Mouse (Mus musculus): ENCODE results near the gene Mfap1b. TPM values are rescaled to one million over a fixed set of nuclear protein-coding genes. Genes with fewer than 3 reads are reported as not detected.
A peak's percentile ranks its signal among the peaks of the same experiment; 100 is the strongest.

Gene Mfap1b
- total and polyA plus RNA-seq, 3 experiments, result 19.1 to 20.3 TPM; not detected in 1

DNA sequence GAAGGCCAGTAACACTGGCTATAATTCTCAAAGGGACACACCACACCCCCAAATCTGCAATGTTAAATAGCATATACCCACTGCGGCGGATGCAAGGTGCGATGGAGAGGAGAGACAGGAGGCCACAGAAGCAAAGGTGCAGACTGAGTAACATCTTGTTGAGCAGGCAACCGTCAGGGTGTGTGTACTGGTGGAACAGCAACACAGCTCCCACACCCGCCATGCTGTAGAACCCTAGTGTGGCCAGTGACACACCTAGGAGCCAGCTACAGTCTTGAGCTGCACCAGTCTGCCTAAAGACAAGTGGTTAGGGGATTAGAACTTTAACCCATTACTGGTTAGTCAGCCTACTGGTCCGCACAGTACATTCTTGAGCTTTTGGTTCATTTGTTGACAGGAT lies 19.9 kb downstream of the Mfap1b start:
- Histone ChIP-seq H3K9me3 (replicated peaks; ENCODE audit: insufficient read depth, low read length) (no peaks in the 10 kb centered on the region), H3K27ac (ENCODE audit: control insufficient read depth, low read depth, low read length) (no peak overlapping the region), H3K79me2 (ENCODE audit: control insufficient read depth, insufficient read depth, low read length, poor library complexity) (peaks cover 31% of the 10 kb centered on the region), H3K4me1 (ENCODE audit: control insufficient read depth in 1 of 2, insufficient read depth in 2 of 2, low read length in 2 of 2) (peaks cover 8 to 12% of the 10 kb centered on the region in 2 experiments), H3K27me3 (ENCODE audit: control insufficient read depth in 1 of 2, insufficient read depth in 2 of 2, low read length in 2 of 2) (no peaks in the 10 kb centered on the region), H3K36me3 (ENCODE audit: control insufficient read depth in 1 of 2, insufficient read depth in 2 of 2, low read length in 2 of 2) (peaks cover 0 to 22% of the 10 kb centered on the region in 2 experiments; a peak in 2 of 4 replicates), H3K4me3 (ENCODE audit: control insufficient read depth in 1 of 2, insufficient read depth in 1 of 2, low read depth in 2 of 2, low read length in 2 of 2) (no peak overlapping the region), H3K9ac (ENCODE audit: control insufficient read depth, low read depth, low read length, poor library complexity, severe bottlenecking) (no peak overlapping the region)
- DNase-seq (ENCODE audit: low read depth, low spot score), result no peak
- no peak for TF ChIP-seq MYC (IDR thresholded peaks at IDR 0.05; ENCODE audit: low read depth, low read length)
- no peak for TF ChIP-seq POLR2AphosphoS5 (IDR thresholded peaks at IDR 0.05; ENCODE audit: borderline replicate concordance, low read depth, low read length)
- peak in 1 of 2 experiments; percentile 23; a peak in 1 of 4 replicates for TF ChIP-seq POLR2A (IDR thresholded peaks at IDR 0.05; ENCODE audit: control insufficient read depth in 1 of 2, insufficient read depth in 1 of 2, low read depth in 1 of 2, low read length in 2 of 2, poor library complexity in 1 of 2)
- no peak for TF ChIP-seq RAD21 (IDR thresholded peaks at IDR 0.05; ENCODE audit: low read depth, low read length)
- no peak for TF ChIP-seq UBTF (IDR thresholded peaks at IDR 0.05; ENCODE audit: borderline replicate concordance, insufficient read depth, low read depth, low read length)
- no peak for TF ChIP-seq ETS1 (IDR thresholded peaks at IDR 0.05; ENCODE audit: low read depth, low read length)
- no peak for TF ChIP-seq CTCF (IDR thresholded peaks at IDR 0.05 in 2 of 3, conservative IDR thresholded peaks at IDR 0.05 in 1 of 3; ENCODE audit: control insufficient read depth in 1 of 3, insufficient read depth in 1 of 3, low read depth in 2 of 3, low read length in 3 of 3, poor library complexity in 1 of 3, severe bottlenecking in 1 of 3)
- TF ChIP-seq POLR2AphosphoS2 (IDR thresholded peaks at IDR 0.05; ENCODE audit: low read length), result 0 out of 2 replicates have a peak, but pooled peaks have one; percentile 40
- no peak for TF ChIP-seq E2F4 (IDR thresholded peaks at IDR 0.05; ENCODE audit: borderline replicate concordance, low read depth, low read length)
- no peak for TF ChIP-seq JUND (IDR thresholded peaks at IDR 0.05; ENCODE audit: low read depth, low read length)

DNA sequence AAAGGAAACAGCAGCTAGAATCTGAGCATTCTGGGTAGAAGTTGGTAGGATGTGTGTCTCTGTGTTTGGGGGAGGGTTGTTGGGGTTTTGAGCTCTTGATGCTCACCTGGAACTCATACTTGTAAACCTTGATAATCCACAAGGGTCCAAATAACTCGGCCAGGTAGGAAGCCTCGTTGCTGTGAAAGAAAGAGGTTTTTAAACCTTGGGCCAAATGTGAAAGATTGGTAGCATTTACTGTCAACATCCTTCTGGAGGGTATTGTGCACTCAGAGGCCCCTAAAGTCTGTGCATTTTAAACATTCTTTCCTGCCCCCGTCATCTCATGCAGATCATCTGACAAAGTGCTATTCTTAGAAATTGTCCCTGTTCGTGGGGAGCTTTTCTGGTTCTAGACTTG lies 20.9 kb downstream of the Mfap1b start, which contains the start of gene Hypk:
Gene Hypk (plus strand): TSS at position 301 of the 400 bp plus-strand sequence.
- Histone ChIP-seq H3K36me3 (ENCODE audit: control insufficient read depth in 1 of 2, insufficient read depth in 2 of 2, low read length in 2 of 2) (peaks cover 0 to 17% of the 10 kb centered on the region in 2 experiments; a peak in 2 of 4 replicates), H3K27me3 (ENCODE audit: control insufficient read depth in 1 of 2, insufficient read depth in 2 of 2, low read length in 2 of 2) (no peaks in the 10 kb centered on the region), H3K4me1 (ENCODE audit: control insufficient read depth in 1 of 2, insufficient read depth in 2 of 2, low read length in 2 of 2) (peaks cover 6 to 12% of the 10 kb centered on the region in 2 experiments), H3K9ac (ENCODE audit: control insufficient read depth, low read depth, low read length, poor library complexity, severe bottlenecking) (no peak within 1 kb of the TSS), H3K9me3 (replicated peaks; ENCODE audit: insufficient read depth, low read length) (no peaks in the 10 kb centered on the region), H3K4me3 (ENCODE audit: control insufficient read depth in 1 of 2, insufficient read depth in 1 of 2, low read depth in 2 of 2, low read length in 2 of 2) (no peak within 1 kb of the TSS), H3K27ac (ENCODE audit: control insufficient read depth, low read depth, low read length) (no peak within 1 kb of the TSS), H3K79me2 (ENCODE audit: control insufficient read depth, insufficient read depth, low read length, poor library complexity) (peaks cover 26% of the 10 kb centered on the region)
- TF ChIP-seq ZMIZ1 (IDR thresholded peaks at IDR 0.05; ENCODE audit: low read depth, low read length) (no peak), GATA1 (IDR thresholded peaks at IDR 0.05; ENCODE audit: low read depth, low read length) (no peak), USF1 (IDR thresholded peaks at IDR 0.05; ENCODE audit: low read depth, low read length) (no peak), TBP (IDR thresholded peaks at IDR 0.05; ENCODE audit: low read depth, low read length) (no peak)
- DNase-seq (ENCODE audit: low read depth, low spot score), result no peak

DNA sequence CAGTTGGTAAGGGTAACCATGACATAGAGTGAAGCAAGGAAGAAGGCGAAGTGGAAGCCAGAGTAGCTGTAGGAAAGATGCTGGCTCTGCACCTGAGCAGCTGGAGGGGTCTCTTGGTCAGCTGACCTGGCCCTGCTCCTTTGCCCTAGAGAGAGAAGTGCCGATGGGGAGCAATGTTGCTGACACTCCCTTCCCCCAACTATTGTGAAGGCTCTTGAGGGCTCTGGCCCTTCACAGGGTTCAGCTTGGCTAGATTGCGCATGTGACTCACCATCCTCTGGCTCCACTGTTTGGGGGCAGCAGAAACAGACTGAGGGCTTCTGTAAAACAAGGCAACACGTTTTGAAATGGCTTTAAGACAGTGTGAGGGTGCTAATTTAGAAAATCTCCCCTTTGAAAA lies 21.5 kb downstream of the Mfap1b start:
- H3K4me1 ChIP-seq (ENCODE audit: control insufficient read depth in 1 of 2, insufficient read depth in 2 of 2, low read length in 2 of 2), result peaks cover 9 to 16% of the 10 kb centered on the region in 2 experiments
- peaks cover 22% of the 10 kb centered on the region for H3K79me2 ChIP-seq (ENCODE audit: control insufficient read depth, insufficient read depth, low read length, poor library complexity)
- H3K27ac ChIP-seq (ENCODE audit: control insufficient read depth, low read depth, low read length), result no peak overlapping the region
- DNase-seq (ENCODE audit: low read depth, low spot score), result no peak
- H3K27me3 ChIP-seq (ENCODE audit: control insufficient read depth in 1 of 2, insufficient read depth in 2 of 2, low read length in 2 of 2), result no peaks in the 10 kb centered on the region
- TF ChIP-seq RAD21 (IDR thresholded peaks at IDR 0.05; ENCODE audit: low read depth, low read length), result no peak
- no peak for TF ChIP-seq NRF1 (IDR thresholded peaks at IDR 0.05; ENCODE audit: insufficient read depth, low read depth, low read length, poor library complexity, severe bottlenecking)
- no peak for TF ChIP-seq E2F4 (IDR thresholded peaks at IDR 0.05; ENCODE audit: borderline replicate concordance, low read depth, low read length)
- TF ChIP-seq MEF2A (IDR thresholded peaks at IDR 0.05; ENCODE audit: extremely low read depth, insufficient replicate concordance, low read depth, low read length, poor library complexity, severe bottlenecking), result no peak
- no peak overlapping the region for H3K9ac ChIP-seq (ENCODE audit: control insufficient read depth, low read depth, low read length, poor library complexity, severe bottlenecking)
- peaks cover 0 to 20% of the 10 kb centered on the region in 2 experiments; a peak in 2 of 4 replicates for H3K36me3 ChIP-seq (ENCODE audit: control insufficient read depth in 1 of 2, insufficient read depth in 2 of 2, low read length in 2 of 2)
- H3K4me3 ChIP-seq (ENCODE audit: control insufficient read depth in 1 of 2, insufficient read depth in 1 of 2, low read depth in 2 of 2, low read length in 2 of 2), result no peak overlapping the region
- no peaks in the 10 kb centered on the region for H3K9me3 ChIP-seq (replicated peaks; ENCODE audit: insufficient read depth, low read length)

Data from MEL (cell line).